Mouse (Mus musculus): ENCODE measurements around the gene Slc35a1. TPM values are rescaled to one million over a fixed set of nuclear protein-coding genes. Genes with fewer than 3 reads are reported as not detected.

Gene Slc35a1
- polyA plus RNA-seq, 1 experiment, result 22.1 TPM

- TF ChIP-seq POLR2A (IDR thresholded peaks at IDR 0.05; ENCODE audit: low read depth, low read length), result no peak
- no peak for TF ChIP-seq CTCF (conservative IDR thresholded peaks at IDR 0.05; ENCODE audit: insufficient read depth, insufficient read length, low read depth, low read length)
- peaks cover 6% of the 10 kb centered on the region; the same call in 1 of the 2 replicates for H3K4me1 ChIP-seq (ENCODE audit: control insufficient read depth, insufficient read depth, low read length)
- peak overlapping the region; percentile 75 for H3K27ac ChIP-seq (ENCODE audit: insufficient read depth, low read depth, low read length)
- peak; percentile 40 for DNase-seq
- WGBS, result 1% methylated on average over 13 of the region's 13 CpGs
- peak overlapping the region; percentile 80 for H3K4me3 ChIP-seq (ENCODE audit: insufficient read depth, low read depth, low read length)
- no peaks in the 10 kb centered on the region for H3K27me3 ChIP-seq (replicated peaks; ENCODE audit: control insufficient read depth, insufficient read depth, low read length)
- H3K36me3 ChIP-seq (ENCODE audit: control insufficient read depth, insufficient read depth, low read length), result no peaks in the 10 kb centered on the region
Measured at GRCm38 (mm10) chr4:34615303-34615702, 71.9 kb downstream of the Slc35a1 start.

GRCm38 (mm10) chr4:34614630-34615094 lies 72.6 kb downstream of the Slc35a1 start, which contains the start of the genes Orc3 and Rars2:
TSS of gene Orc3 (minus strand) at chr4:34614944.
TSS of gene Rars2 (plus strand) at chr4:34614957.
- Histone ChIP-seq H3K4me1 (ENCODE audit: control insufficient read depth, insufficient read depth, low read length) (peaks cover 6% of the 10 kb centered on the region; the same call in 1 of the 2 replicates), H3K4me3 (ENCODE audit: insufficient read depth, low read depth, low read length) (peak within 1 kb of the TSS; percentile 80), H3K27me3 (replicated peaks; ENCODE audit: control insufficient read depth, insufficient read depth, low read length) (no peaks in the 10 kb centered on the region), H3K36me3 (ENCODE audit: control insufficient read depth, insufficient read depth, low read length) (no peaks in the 10 kb centered on the region), H3K27ac (ENCODE audit: insufficient read depth, low read depth, low read length) (peak within 1 kb of the TSS; percentile 90)
- peak; percentile 51 for TF ChIP-seq POLR2A (IDR thresholded peaks at IDR 0.05; ENCODE audit: low read depth, low read length)
- TF ChIP-seq CTCF (conservative IDR thresholded peaks at IDR 0.05; ENCODE audit: insufficient read depth, insufficient read length, low read depth, low read length), result no peak
- WGBS, result under 1% methylated on average over 42 of the region's 42 CpGs
- DNase-seq, result peak; percentile 96

- H3K36me3 ChIP-seq (ENCODE audit: control insufficient read depth, insufficient read depth, low read length), result no peaks in the 10 kb centered on the region
- peak; percentile 61 for DNase-seq
- WGBS, result 20% methylated on average over 6 of the region's 6 CpGs
- H3K4me1 ChIP-seq (ENCODE audit: control insufficient read depth, insufficient read depth, low read length), result peaks cover 6% of the 10 kb centered on the region; the same call in 1 of the 2 replicates
- H3K27ac ChIP-seq (ENCODE audit: insufficient read depth, low read depth, low read length), result peak overlapping the region; percentile 90
- TF ChIP-seq POLR2A (IDR thresholded peaks at IDR 0.05; ENCODE audit: low read depth, low read length), result no peak
- no peak for TF ChIP-seq CTCF (conservative IDR thresholded peaks at IDR 0.05; ENCODE audit: insufficient read depth, insufficient read length, low read depth, low read length)
- peak overlapping the region; percentile 17 for H3K4me3 ChIP-seq (ENCODE audit: insufficient read depth, low read depth, low read length)
- H3K27me3 ChIP-seq (replicated peaks; ENCODE audit: control insufficient read depth, insufficient read depth, low read length), result no peaks in the 10 kb centered on the region
Measured at GRCm38 (mm10) chr4:34613571-34614145, 73.6 kb downstream of the Slc35a1 start.

Other genes with a start within 250 kb of the Slc35a1 start
- 24.6 and 25.6 TPM in 2 replicates for gene Akirin2, start 136.5 kb downstream of the Slc35a1 start, polyA plus RNA-seq (2012; rRNA removed)
- 16.6 and 18.7 TPM in 2 replicates for gene Orc3, start 72.5 kb downstream of the Slc35a1 start, polyA plus RNA-seq (2012; rRNA removed)
- gene Rars2, start 72.5 kb downstream of the Slc35a1 start, polyA plus RNA-seq (2012; rRNA removed), result 17.8 and 21.2 TPM in 2 replicates
- gene Cfap206, start 42.8 kb upstream of the Slc35a1 start, polyA plus RNA-seq (2012; rRNA removed), result 0.17 and 0.20 TPM in 2 replicates
- gene Gm136, start 68.8 kb upstream of the Slc35a1 start, polyA plus RNA-seq (2012; rRNA removed), result not detected in 2 replicates
- 8.5 and 13.2 TPM in 2 replicates for gene Smim8, start 91.0 kb upstream of the Slc35a1 start, polyA plus RNA-seq (2012; rRNA removed)
- 1.5 and 1.9 TPM in 2 replicates for gene Zfp292, start 195.5 kb upstream of the Slc35a1 start, polyA plus RNA-seq (2012; rRNA removed)
- gene Cga, start 206.3 kb upstream of the Slc35a1 start, polyA plus RNA-seq (2012; rRNA removed), result not detected in 2 replicates